Mouse (Mus musculus): ENCODE measurements at regions not wholly inside any gene's neighbourhood (a gene's known extent, or its start where the extent isn't known, plus 50 kb on each side); places are given as distances from the start of the nearest gene placed in this dataset.

DNA sequence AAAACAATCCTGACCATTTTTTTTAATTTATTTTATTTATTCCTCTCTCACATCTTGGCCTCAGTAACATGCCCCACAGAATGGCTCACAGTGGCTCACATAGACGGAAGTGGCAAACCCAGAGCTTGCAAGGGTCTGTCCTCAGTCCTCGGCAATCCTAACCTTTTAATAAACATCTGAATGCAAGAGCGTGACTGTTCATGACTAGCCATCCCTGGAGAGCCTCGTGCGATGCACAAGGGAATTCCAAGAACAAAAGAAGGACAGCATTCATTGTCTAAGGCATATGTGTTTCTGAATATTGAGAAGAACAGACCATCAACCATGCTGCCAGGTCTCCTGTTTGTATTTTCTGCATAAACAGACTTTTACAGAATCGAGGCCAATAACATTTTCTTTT lies 98.8 kb upstream of the 1700025G04Rik start:
- H3K9me3 ChIP-seq (ENCODE audit: control insufficient read depth, low read length), result no peaks in the 10 kb centered on the region
- H3K36me3 ChIP-seq (ENCODE audit: control insufficient read depth, insufficient read depth, low read length), result no peaks in the 10 kb centered on the region
- no peak overlapping the region for H3K4me2 ChIP-seq
- ATAC-seq (replicated peaks; ENCODE audit: low FRiP score) (no peak), DNase-seq (ENCODE audit: low spot score) (no peak)
- H3K4me1 ChIP-seq (replicated peaks; ENCODE audit: control insufficient read depth, insufficient read depth, low read length), result no peaks in the 10 kb centered on the region
- H3K4me3 ChIP-seq (ENCODE audit: low read depth, low read length), result no peak overlapping the region
- H3K27ac ChIP-seq (ENCODE audit: low read depth, low read length), result no peak overlapping the region
- no peak overlapping the region for H3K9ac ChIP-seq (ENCODE audit: low read depth, low read length)
- WGBS, result 80% methylated on average over 6 of the region's 6 CpGs
- H3K27me3 ChIP-seq (replicated peaks; ENCODE audit: control insufficient read depth, insufficient read depth, low read length), result no peaks in the 10 kb centered on the region

- no peak overlapping the region for H3K4me2 ChIP-seq
- no peaks in the 10 kb centered on the region for H3K36me3 ChIP-seq (ENCODE audit: control insufficient read depth, insufficient read depth, low read length)
- ATAC-seq (replicated peaks; ENCODE audit: low FRiP score) (no peak), DNase-seq (ENCODE audit: low spot score) (no peak)
- no peak overlapping the region for H3K27ac ChIP-seq (ENCODE audit: low read depth, low read length)
- WGBS, result 72% methylated on average over 3 of the region's 3 CpGs
- H3K4me1 ChIP-seq (replicated peaks; ENCODE audit: control insufficient read depth, insufficient read depth, low read length), result no peaks in the 10 kb centered on the region
- no peaks in the 10 kb centered on the region for H3K27me3 ChIP-seq (replicated peaks; ENCODE audit: control insufficient read depth, insufficient read depth, low read length)
- no peak overlapping the region for H3K4me3 ChIP-seq (ENCODE audit: low read depth, low read length)
- no peaks in the 10 kb centered on the region for H3K9me3 ChIP-seq (ENCODE audit: control insufficient read depth, low read length)
- no peak overlapping the region for H3K9ac ChIP-seq (ENCODE audit: low read depth, low read length)
Observed at GRCm38 (mm10) chr1:152184956-152185355, 95.0 kb upstream of the 1700025G04Rik start.

DNA sequence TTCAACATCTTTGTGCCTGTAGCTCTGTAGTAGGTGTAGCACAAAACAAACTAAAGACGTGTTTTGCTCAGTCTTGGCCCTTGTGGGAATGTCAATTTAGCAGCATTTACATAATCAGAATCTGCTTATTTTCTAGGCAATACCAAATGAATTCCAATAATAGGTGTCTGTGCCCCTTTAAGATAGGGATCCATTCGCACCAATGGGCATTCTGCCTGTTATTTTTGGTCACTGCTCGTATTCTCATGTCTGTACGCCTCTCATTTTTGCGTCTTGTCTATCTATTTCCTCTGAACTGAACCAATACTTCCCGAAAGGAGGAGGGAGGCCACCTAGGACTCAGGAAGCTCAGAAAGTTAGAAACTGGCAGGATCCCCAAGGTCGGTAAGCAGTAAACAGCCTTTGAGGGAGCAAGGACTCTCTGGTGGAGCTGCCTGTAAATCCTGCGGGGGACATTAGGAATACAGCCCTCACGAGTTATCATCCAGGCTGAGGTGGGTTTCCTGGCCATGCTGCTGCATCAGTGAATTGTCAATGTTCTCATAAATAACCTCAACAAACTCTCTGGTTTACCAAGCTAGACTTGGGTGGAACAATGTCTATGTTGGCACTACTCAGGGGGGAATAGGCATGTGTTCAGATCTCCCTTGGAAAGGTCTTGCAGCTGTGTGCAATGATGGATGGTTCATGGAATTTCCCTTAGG lies 86.5 kb upstream of the 1700025G04Rik start:
- H3K9ac ChIP-seq (ENCODE audit: low read depth, low read length), result no peak overlapping the region
- no peak overlapping the region for H3K4me2 ChIP-seq
- H3K27ac ChIP-seq (ENCODE audit: low read depth, low read length), result no peak overlapping the region
- no peaks in the 10 kb centered on the region for H3K27me3 ChIP-seq (replicated peaks; ENCODE audit: control insufficient read depth, insufficient read depth, low read length)
- no peaks in the 10 kb centered on the region for H3K36me3 ChIP-seq (ENCODE audit: control insufficient read depth, insufficient read depth, low read length)
- ATAC-seq (replicated peaks; ENCODE audit: low FRiP score) (no peak), DNase-seq (ENCODE audit: low spot score) (no peak)
- WGBS, result 83% methylated on average over 9 of the region's 9 CpGs
- no peaks in the 10 kb centered on the region for H3K9me3 ChIP-seq (ENCODE audit: control insufficient read depth, low read length)
- H3K4me3 ChIP-seq (ENCODE audit: low read depth, low read length), result no peak overlapping the region
- H3K4me1 ChIP-seq (replicated peaks; ENCODE audit: control insufficient read depth, insufficient read depth, low read length), result no peaks in the 10 kb centered on the region

GRCm38 (mm10) chr1:152175691-152176090 lies 85.8 kb upstream of the 1700025G04Rik start:
- H3K4me2 ChIP-seq, result no peak overlapping the region
- WGBS, result 92% methylated on average over 3 of the region's 3 CpGs

GRCm38 (mm10) chr1:152174464-152174863 lies 84.5 kb upstream of the 1700025G04Rik start:
- Histone ChIP-seq H3K36me3 (ENCODE audit: control insufficient read depth, insufficient read depth, low read length) (no peaks in the 10 kb centered on the region), H3K27me3 (replicated peaks; ENCODE audit: control insufficient read depth, insufficient read depth, low read length) (no peaks in the 10 kb centered on the region), H3K4me3 (ENCODE audit: low read depth, low read length) (no peak overlapping the region), H3K9ac (ENCODE audit: low read depth, low read length) (no peak overlapping the region), H3K27ac (ENCODE audit: low read depth, low read length) (no peak overlapping the region), H3K9me3 (ENCODE audit: control insufficient read depth, low read length) (no peaks in the 10 kb centered on the region), H3K4me1 (replicated peaks; ENCODE audit: control insufficient read depth, insufficient read depth, low read length) (no peaks in the 10 kb centered on the region), H3K4me2 (no peak overlapping the region)
- ATAC-seq (replicated peaks; ENCODE audit: low FRiP score) (no peak), DNase-seq (ENCODE audit: low spot score) (no peak)
- 87% methylated on average over 4 of the region's 4 CpGs for WGBS

More at GRCm38 (mm10) chr1:152175691-152176090, 85.8 kb upstream of the 1700025G04Rik start:
- H3K27ac ChIP-seq (ENCODE audit: low read depth, low read length), result no peak overlapping the region
- H3K9ac ChIP-seq (ENCODE audit: low read depth, low read length), result no peak overlapping the region
- no peaks in the 10 kb centered on the region for H3K4me1 ChIP-seq (replicated peaks; ENCODE audit: control insufficient read depth, insufficient read depth, low read length)
- DNase-seq (ENCODE audit: low spot score), result no peak
- H3K36me3 ChIP-seq (ENCODE audit: control insufficient read depth, insufficient read depth, low read length), result no peaks in the 10 kb centered on the region
- ATAC-seq (replicated peaks; ENCODE audit: low FRiP score), result no peak
- no peaks in the 10 kb centered on the region for H3K9me3 ChIP-seq (ENCODE audit: control insufficient read depth, low read length)
- H3K4me3 ChIP-seq (ENCODE audit: low read depth, low read length), result no peak overlapping the region
- H3K27me3 ChIP-seq (replicated peaks; ENCODE audit: control insufficient read depth, insufficient read depth, low read length), result no peaks in the 10 kb centered on the region

GRCm38 (mm10) chr1:152171034-152171790 lies 81.3 kb upstream of the 1700025G04Rik start:
- H3K27me3 ChIP-seq (replicated peaks; ENCODE audit: control insufficient read depth, insufficient read depth, low read length), result no peaks in the 10 kb centered on the region
- no peaks in the 10 kb centered on the region for H3K9me3 ChIP-seq (ENCODE audit: control insufficient read depth, low read length)
- H3K27ac ChIP-seq (ENCODE audit: low read depth, low read length), result no peak overlapping the region
- WGBS, result 81% methylated on average over 16 of the region's 16 CpGs
- H3K4me1 ChIP-seq (replicated peaks; ENCODE audit: control insufficient read depth, insufficient read depth, low read length), result no peaks in the 10 kb centered on the region
- DNase-seq (ENCODE audit: low spot score), result no peak
- no peak overlapping the region for H3K4me2 ChIP-seq
- H3K4me3 ChIP-seq (ENCODE audit: low read depth, low read length), result no peak overlapping the region
- ATAC-seq (replicated peaks; ENCODE audit: low FRiP score), result no peak
- H3K9ac ChIP-seq (ENCODE audit: low read depth, low read length), result no peak overlapping the region
- no peaks in the 10 kb centered on the region for H3K36me3 ChIP-seq (ENCODE audit: control insufficient read depth, insufficient read depth, low read length)

DNA sequence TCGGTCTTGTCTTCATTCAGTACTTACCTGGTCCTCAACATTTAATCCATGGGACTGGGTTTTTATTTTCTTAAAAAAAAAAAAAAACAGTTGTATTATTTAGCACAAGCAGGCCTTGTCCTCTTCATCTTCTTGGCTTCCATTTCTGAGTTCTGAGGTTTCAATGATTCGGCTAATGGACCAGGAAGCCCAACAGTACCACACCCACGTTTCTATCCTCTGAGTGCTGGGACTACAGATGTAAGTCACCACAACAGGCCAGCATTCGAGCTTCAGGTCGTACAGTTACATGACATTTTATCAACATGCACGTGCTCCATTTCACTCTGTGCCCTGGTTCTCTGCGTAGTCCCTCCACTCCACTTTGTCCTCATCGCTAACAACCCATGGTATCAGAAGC lies 80.7 kb upstream of the 1700025G04Rik start:
- Histone ChIP-seq H3K27me3 (replicated peaks; ENCODE audit: control insufficient read depth, insufficient read depth, low read length) (no peaks in the 10 kb centered on the region), H3K9ac (ENCODE audit: low read depth, low read length) (no peak overlapping the region), H3K4me2 (no peak overlapping the region), H3K9me3 (ENCODE audit: control insufficient read depth, low read length) (no peaks in the 10 kb centered on the region), H3K27ac (ENCODE audit: low read depth, low read length) (no peak overlapping the region), H3K4me1 (replicated peaks; ENCODE audit: control insufficient read depth, insufficient read depth, low read length) (no peaks in the 10 kb centered on the region), H3K36me3 (ENCODE audit: control insufficient read depth, insufficient read depth, low read length) (no peaks in the 10 kb centered on the region), H3K4me3 (ENCODE audit: low read depth, low read length) (no peak overlapping the region)
- DNase-seq (ENCODE audit: low spot score) (no peak), ATAC-seq (replicated peaks; ENCODE audit: low FRiP score) (no peak)
- 82% methylated on average over 8 of the region's 8 CpGs for WGBS

GRCm38 (mm10) chr1:152169508-152169907 lies 79.6 kb upstream of the 1700025G04Rik start:
- Histone ChIP-seq H3K27ac (ENCODE audit: low read depth, low read length) (no peak overlapping the region), H3K4me3 (ENCODE audit: low read depth, low read length) (no peak overlapping the region), H3K4me2 (no peak overlapping the region), H3K36me3 (ENCODE audit: control insufficient read depth, insufficient read depth, low read length) (no peaks in the 10 kb centered on the region), H3K9me3 (ENCODE audit: control insufficient read depth, low read length) (no peaks in the 10 kb centered on the region), H3K9ac (ENCODE audit: low read depth, low read length) (no peak overlapping the region), H3K27me3 (replicated peaks; ENCODE audit: control insufficient read depth, insufficient read depth, low read length) (no peaks in the 10 kb centered on the region), H3K4me1 (replicated peaks; ENCODE audit: control insufficient read depth, insufficient read depth, low read length) (0 out of 2 replicates have a peak, but pooled peaks cover 3% of the 10 kb centered on the region)
- DNase-seq (ENCODE audit: low spot score), result no peak
- 93% methylated on average over 14 of the region's 14 CpGs for WGBS
- ATAC-seq (replicated peaks; ENCODE audit: low FRiP score), result no peak

GRCm38 (mm10) chr1:152168284-152168683 lies 78.4 kb upstream of the 1700025G04Rik start:
- no peak overlapping the region for H3K4me2 ChIP-seq
- no peak for ATAC-seq (replicated peaks; ENCODE audit: low FRiP score)
- 59% methylated on average over 4 of the region's 4 CpGs for WGBS

More at GRCm38 (mm10) chr1:152168284-152168683, 78.4 kb upstream of the 1700025G04Rik start:
- Histone ChIP-seq H3K36me3 (ENCODE audit: control insufficient read depth, insufficient read depth, low read length) (no peaks in the 10 kb centered on the region), H3K27ac (ENCODE audit: low read depth, low read length) (no peak overlapping the region), H3K9ac (ENCODE audit: low read depth, low read length) (no peak overlapping the region), H3K9me3 (ENCODE audit: control insufficient read depth, low read length) (no peaks in the 10 kb centered on the region), H3K4me3 (ENCODE audit: low read depth, low read length) (no peak overlapping the region), H3K27me3 (replicated peaks; ENCODE audit: control insufficient read depth, insufficient read depth, low read length) (no peaks in the 10 kb centered on the region), H3K4me1 (replicated peaks; ENCODE audit: control insufficient read depth, insufficient read depth, low read length) (0 out of 2 replicates have a peak, but pooled peaks cover 3% of the 10 kb centered on the region)
- DNase-seq (ENCODE audit: low spot score), result no peak

Data from liver, embryonic 11.5 days (tissue).